Mouse (Mus musculus): ENCODE measurements around the gene Zfp106.

- TF ChIP-seq CTCF (IDR thresholded peaks at IDR 0.05; ENCODE audit: low read depth, low read length) (no peak), POLR2A (IDR thresholded peaks at IDR 0.05; ENCODE audit: borderline replicate concordance, low read depth, low read length) (no peak)
Measured at GRCm38 (mm10) chr2:120465397-120465785, 98.3 kb downstream of the Zfp106 start.
